7 mouse cellular contexts compared by ENCODE assay signal in the genomic region with DNA sequence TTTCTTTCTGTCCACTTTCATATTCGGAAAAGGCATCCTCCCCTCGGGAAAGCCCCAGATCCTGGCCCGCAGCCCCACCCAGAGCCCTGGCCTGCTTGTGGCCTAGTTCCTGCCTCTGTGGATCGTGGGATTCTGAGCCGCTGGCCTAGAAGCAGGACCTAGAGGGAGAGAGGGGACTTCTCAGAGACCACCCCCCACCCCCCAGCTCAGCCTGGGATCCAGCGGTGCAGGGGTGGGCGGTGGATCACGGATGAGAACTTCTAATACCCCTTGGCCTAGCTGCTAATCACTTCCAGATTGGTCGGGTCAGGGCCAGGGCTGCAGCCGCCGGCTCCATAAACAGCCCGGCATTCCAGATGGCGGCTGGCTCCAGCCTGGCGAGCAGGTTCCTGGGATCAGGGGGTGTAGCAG. TPM values are rescaled to one million over a fixed set of nuclear protein-coding genes. Genes with fewer than 3 reads are reported as not detected.
DNase-seq lines count a peak whose midpoint lies in the region; ATAC-seq and TF ChIP-seq lines count a peak whose summit lies in the region.

No protein-coding gene starts in this region.

- no peak for TF ChIP-seq CTCF in intestine, postnatal 0 days (IDR thresholded peaks at IDR 0.05; ENCODE audit: low read depth)

- intact Hi-C loops in gastrocnemius, postnatal 14 days (cut with DNase I; ENCODE audit: low total_unique reads) = no loop called here

- H3K4me2 ChIP-seq in intestine, postnatal 0 days (replicated peaks; ENCODE audit: low read depth) = no peak overlapping the region

- DNase-seq in 3134 (ENCODE audit: extremely low read depth, insufficient read length, low spot score) = peak; percentile 80
- DNase-seq in 3T3-L1 (ENCODE audit: low read depth, low spot score) = peak; percentile 88
- peak; percentile 79 for DNase-seq in gastrocnemius, postnatal 14 days
- peak; percentile 49 for DNase-seq in retina, embryonic 14.5 days (ENCODE audit: low spot score)
- no peak for DNase-seq in right cerebral cortex, postnatal 36 days (ENCODE audit: low spot score in 2 of 2)

- peaks cover 3% of the 10 kb centered on the region; the same call in 1 of the 2 replicates for H3K27me3 ChIP-seq in intestine, postnatal 0 days (replicated peaks; ENCODE audit: control insufficient read depth, insufficient read depth, low read length)

- no peak for ATAC-seq in intestine, postnatal 0 days
- ATAC-seq in megakaryocyte progenitor cell, adult 5-6 weeks (replicated peaks; ENCODE audit: poor library complexity) = no peak

- no peak overlapping the region for H3K4me3 ChIP-seq in intestine, postnatal 0 days (ENCODE audit: low read depth, low read length)

- H3K27ac ChIP-seq in intestine, postnatal 0 days (ENCODE audit: low read depth, low read length) = peak overlapping the region; percentile 41; the same call in 1 of the 2 replicates

- no peaks in the 10 kb centered on the region for H3K36me3 ChIP-seq in intestine, postnatal 0 days (ENCODE audit: control insufficient read depth, insufficient read depth)

- H3K9ac ChIP-seq in intestine, postnatal 0 days (ENCODE audit: low read depth, low read length) = peak overlapping the region; percentile 17; the same call in 1 of the 2 replicates

- no peaks in the 10 kb centered on the region for H3K4me1 ChIP-seq in intestine, postnatal 0 days (replicated peaks; ENCODE audit: control insufficient read depth, insufficient read depth, low read length)

- H3K9me3 ChIP-seq in intestine, postnatal 0 days (ENCODE audit: control insufficient read depth) = no peaks in the 10 kb centered on the region

- 41% methylated on average over 14 of the region's 14 CpGs for WGBS in intestine, postnatal 0 days

RNA-seq across cellular contexts. Expression of a gene that starts 36.1 kb away (rescaled TPM):
- 100 to 1,000 TPM; 158 to 180 TPM for total RNA-seq in gastrocnemius, postnatal 14 days (2021)
- 173 and 174 TPM in 2 replicates for polyA plus RNA-seq in intestine, postnatal 0 days (2015; fragmentation: Nextera tagmentation; extraction: Ambion mirVana)
- total RNA-seq in megakaryocyte progenitor cell, adult 5-6 weeks (2015) = 102 and 116 TPM in 2 replicates
- 51.7 and 56.5 TPM in 2 replicates for total RNA-seq in megakaryocyte progenitor cell, adult 5-6 weeks (2017)

RNA-seq across cellular contexts. Expression of a gene that starts 57.8 kb away (rescaled TPM):
- 1 to 10 TPM; 3.2 to 3.5 TPM for total RNA-seq in gastrocnemius, postnatal 14 days (2021)
- 5.4 and 8.0 TPM in 2 replicates for polyA plus RNA-seq in intestine, postnatal 0 days (2015; fragmentation: Nextera tagmentation; extraction: Ambion mirVana)
- not detected in 2 replicates for total RNA-seq in megakaryocyte progenitor cell, adult 5-6 weeks (2015)
- total RNA-seq in megakaryocyte progenitor cell, adult 5-6 weeks (2017) = 0.33 and 0.44 TPM in 2 replicates

Comparison
In these comparisons a context has a peak if more than half of its experiments do, and no peak if none do; other contexts are left out.
1. DNase-seq: peak in 3134 (single experiment), 3T3-L1 (single experiment), gastrocnemius, postnatal 14 days (single experiment) and retina, embryonic 14.5 days (single experiment); none in right cerebral cortex, postnatal 36 days (0 of 2).